Mouse (Mus musculus) liver, embryonic 14.5 days (tissue): ENCODE results near the gene Cep41. TPM values are rescaled to one million over a fixed set of nuclear protein-coding genes. Genes with fewer than 3 reads are reported as not detected.

ENCODE experiments used
- ATAC-seq: fragments of 200-750 bp; cut with Nextera tagmentation; 2 replicates; pipeline ENCODE4 v1.8.0; 2017; ENCODE audit warnings: moderate number of reproducible peaks, mild to moderate bottlenecking, moderate library complexity; ENCODE audit not compliant: insufficient read depth
- DNase-seq, 3 experiments: peaks; one replicate each; pipeline ENCODE4 v3.0.0-alpha.2; 2012 to 2013; ENCODE audit warnings: low read depth in 3 of 3, low spot score in 3 of 3
- H3K27ac ChIP-seq: fragments of 300-500 bp; sonication (generic); 2 replicates; pipeline ENCODE4 v1.5.1; 2014; ENCODE audit warnings: moderate library complexity, mild to moderate bottlenecking, control low read depth, inconsistent platforms
- H3K27me3 ChIP-seq: fragments of 300-500 bp; sonication (generic); 2 replicates; pipeline ENCODE4 v1.6.1; 2014; ENCODE audit warnings: mild to moderate bottlenecking, low read length, moderate library complexity; ENCODE audit not compliant: control insufficient read depth, insufficient read depth
- H3K36me3 ChIP-seq: fragments of 300-500 bp; sonication (generic); replicated peaks from 2 replicates; pipeline ENCODE4 v1.6.1; 2014; ENCODE audit warnings: low read depth; ENCODE audit not compliant: control insufficient read depth, insufficient read depth
- H3K4me1 ChIP-seq, 2 experiments: fragments of 200-500 bp in 1 of 2; fragments of 300-500 bp in 1 of 2; sonication (generic) in 1 of 2; replicated peaks; 2 replicates each; pipeline ENCODE4 v1.6.1; 2012 to 2014; ENCODE audit warnings: antibody characterized with exemption in 1 of 2, inconsistent platforms in 1 of 2, low read length in 1 of 2; ENCODE audit not compliant: control insufficient read depth in 2 of 2, insufficient read depth in 2 of 2
- H3K4me2 ChIP-seq: fragments of 300-500 bp; sonication (generic); 2 replicates; pipeline ENCODE4 v1.6.1; 2014; ENCODE audit warnings: low read depth, mild to moderate bottlenecking, control low read depth, moderate library complexity
- H3K4me3 ChIP-seq, 2 experiments: fragments of 200-500 bp in 1 of 2; fragments of 300-500 bp in 1 of 2; sonication (generic) in 1 of 2; 2 replicates each; pipeline ENCODE4 v1.5.1; 2012 to 2014; ENCODE audit warnings: low read depth in 2 of 2, low read length in 2 of 2, mild to moderate bottlenecking in 2 of 2, control low read depth in 1 of 2, inconsistent platforms in 1 of 2, moderate library complexity in 1 of 2; ENCODE audit not compliant: insufficient read depth in 1 of 2
- H3K9ac ChIP-seq: fragments of 300-500 bp; sonication (generic); replicated peaks from 2 replicates; pipeline ENCODE4 v1.6.1; 2014; ENCODE audit warnings: mild to moderate bottlenecking, control low read depth, moderate library complexity
- H3K9me3 ChIP-seq: fragments of 300-500 bp; sonication (generic); 2 replicates; pipeline ENCODE4 v1.6.1; 2016; ENCODE audit warnings: low read length, mixed read lengths; ENCODE audit not compliant: control insufficient read depth
- CTCF ChIP-seq: IDR thresholded peaks from 2 replicates; pipeline ENCODE4 v1.5.1; 2016; ENCODE audit warnings: antibody characterized with exemption, low read depth, control low read depth
- EP300 ChIP-seq: IDR thresholded peaks from 2 replicates; pipeline ENCODE4 v1.6.1; 2016; ENCODE audit warnings: antibody characterized with exemption, low read depth
- WGBS: fragments of 180-500 bp; shearing (Covaris S2); extraction: QIAGEN DNeasy Blood & Tissue Kit; methylation state at CpG from one replicate; pipeline ENCODE4 v1.1.7; 2014; ENCODE audit not compliant: insufficient replicate concordance; 5-methylcytosine and 5-hydroxymethylcytosine counted together
- polyA plus RNA-seq, 2 experiments: library from polyadenylated mRNA; depleted of rRNA in 1 of 2; stranded (reverse) in 1 of 2; unstranded in 1 of 2; fragments of >200 nt; fragmentation: Nextera tagmentation in 1 of 2; extraction: Ambion mirVana in 1 of 2; gene quantifications; 2 replicates each; pipeline versions ENCODE4 v1.2.1 to v1.2.3; 2012 to 2014

The Cep41 gene
- polyA plus RNA-seq, 2 experiments: 3.6 to 4.0 TPM

- Histone ChIP-seq H3K36me3 (no peaks in the 10 kb centered on the region), H3K27me3 (peaks cover 12% of the 10 kb centered on the region), H3K27ac (no peak overlapping the region), H3K9ac (no peak overlapping the region), H3K4me1 (peaks cover 0 to 4% of the 10 kb centered on the region in 2 experiments; a peak in 1 of 4 replicates), H3K4me3 (no peak overlapping the region), H3K4me2 (no peak overlapping the region), H3K9me3 (no peaks in the 10 kb centered on the region)
- no peak for ATAC-seq
- no peak for DNase-seq
- no peak for TF ChIP-seq CTCF
- TF ChIP-seq EP300: no peak
- 8% methylated on average over 13 of the region's 13 CpGs for WGBS
Measured at GRCm38 (mm10) chr6:30617020-30617958, 76.3 kb downstream of the Cep41 start.

- Histone ChIP-seq H3K36me3 (no peaks in the 10 kb centered on the region), H3K9me3 (no peaks in the 10 kb centered on the region), H3K4me2 (no peak overlapping the region), H3K9ac (no peak overlapping the region), H3K27ac (no peak overlapping the region), H3K27me3 (peaks cover 12% of the 10 kb centered on the region), H3K4me1 (peaks cover 0 to 4% of the 10 kb centered on the region in 2 experiments; a peak in 1 of 4 replicates), H3K4me3 (no peak overlapping the region)
- WGBS: 4% methylated on average over 8 of the region's 8 CpGs
- no peak for ATAC-seq
- DNase-seq: no peak
- TF ChIP-seq CTCF: no peak
- no peak for TF ChIP-seq EP300
Measured at GRCm38 (mm10) chr6:30616491-30616941, 77.0 kb downstream of the Cep41 start.

GRCm38 (mm10) chr6:30615741-30616140 is 77.8 kb downstream of the Cep41 start:
- ATAC-seq: no peak
- Histone ChIP-seq H3K27me3 (peaks cover 12% of the 10 kb centered on the region), H3K4me2 (no peak overlapping the region), H3K36me3 (no peaks in the 10 kb centered on the region), H3K4me1 (peaks cover 0 to 4% of the 10 kb centered on the region in 2 experiments; a peak in 1 of 4 replicates), H3K4me3 (no peak overlapping the region), H3K27ac (no peak overlapping the region), H3K9ac (no peak overlapping the region), H3K9me3 (no peaks in the 10 kb centered on the region)
- TF ChIP-seq EP300: no peak
- TF ChIP-seq CTCF: no peak
- no peak for DNase-seq
- 20% methylated on average over 4 of the region's 4 CpGs for WGBS

GRCm38 (mm10) chr6:30614251-30614650 is 79.3 kb downstream of the Cep41 start:
- no peak overlapping the region for H3K27ac ChIP-seq
- TF ChIP-seq EP300: no peak
- WGBS: 66% methylated on average over 6 of the region's 6 CpGs
- H3K9ac ChIP-seq: no peak overlapping the region
- DNase-seq: no peak
- no peak for ATAC-seq
- peaks cover 12% of the 10 kb centered on the region for H3K27me3 ChIP-seq
- H3K4me2 ChIP-seq: no peak overlapping the region
- H3K4me3 ChIP-seq: no peak overlapping the region
- H3K36me3 ChIP-seq: no peaks in the 10 kb centered on the region
- no peaks in the 10 kb centered on the region for H3K9me3 ChIP-seq
- H3K4me1 ChIP-seq: peaks cover 0 to 4% of the 10 kb centered on the region in 2 experiments; a peak in 1 of 4 replicates

GRCm38 (mm10) chr6:30611212-30611611 is 82.3 kb downstream of the Cep41 start:
- peaks cover under 1% of the 10 kb centered on the region; the same call in 1 of the 2 replicates for H3K27me3 ChIP-seq

More at GRCm38 (mm10) chr6:30611212-30611611, 82.3 kb downstream of the Cep41 start:
- H3K27ac ChIP-seq: no peak overlapping the region
- ATAC-seq (no peak), DNase-seq (no peak)
- H3K9ac ChIP-seq: no peak overlapping the region
- no peak overlapping the region for H3K4me3 ChIP-seq
- H3K9me3 ChIP-seq: no peaks in the 10 kb centered on the region
- no peaks in the 10 kb centered on the region for H3K36me3 ChIP-seq
- WGBS: 58% methylated on average over 5 of the region's 5 CpGs
- no peak for TF ChIP-seq CTCF
- no peak for TF ChIP-seq EP300
- no peak overlapping the region for H3K4me2 ChIP-seq
- no peaks in the 10 kb centered on the region for H3K4me1 ChIP-seq
